Mouse (Mus musculus): Measurements from ENCODE around the gene Hpn. TPM values are rescaled to one million over a fixed set of nuclear protein-coding genes. Genes with fewer than 3 reads are reported as not detected.
A peak's percentile ranks its signal among the peaks of the same experiment; 100 is the strongest.

Hpn gene
- polyA plus RNA-seq, 2 experiments from 2014 or later, result 6.0 to 12.2 TPM

- no peak for ATAC-seq
Measured at GRCm38 (mm10) chr7:31079670-31080069, 35.4 kb downstream of the Hpn start.

GRCm38 (mm10) chr7:31077885-31078445 lies 37.1 kb downstream of the Hpn start:
- ATAC-seq, result peak; percentile 56

GRCm38 (mm10) chr7:31077470-31077869 lies 37.6 kb downstream of the Hpn start:
- ATAC-seq, result no peak

GRCm38 (mm10) chr7:31076492-31076891 lies 38.6 kb downstream of the Hpn start, which contains the start of gene Fxyd3:
TSS of gene Fxyd3 (minus strand) at chr7:31076704.
- ATAC-seq, result no peak

GRCm38 (mm10) chr7:31074713-31075069 lies 40.4 kb downstream of the Hpn start:
- ATAC-seq, result no peak

- ATAC-seq, result no peak
Measured at GRCm38 (mm10) chr7:31074061-31074712, 40.9 kb downstream of the Hpn start.

GRCm38 (mm10) chr7:31073546-31073945 lies 41.5 kb downstream of the Hpn start:
- ATAC-seq, result no peak

- ATAC-seq, result no peak
Measured at GRCm38 (mm10) chr7:31072326-31072725, 42.8 kb downstream of the Hpn start.

GRCm38 (mm10) chr7:31070324-31070723 lies 44.8 kb downstream of the Hpn start:
- no peak for ATAC-seq

GRCm38 (mm10) chr7:31069491-31069890 lies 45.6 kb downstream of the Hpn start:
- no peak for ATAC-seq

- ATAC-seq, result no peak
Measured at GRCm38 (mm10) chr7:31067836-31068235, 47.3 kb downstream of the Hpn start.

GRCm38 (mm10) chr7:31063074-31063560 lies 52.0 kb downstream of the Hpn start:
- no peak for ATAC-seq

- ATAC-seq, result no peak
Measured at GRCm38 (mm10) chr7:31060621-31061010, 54.5 kb downstream of the Hpn start.

GRCm38 (mm10) chr7:31059919-31060620 lies 55.0 kb downstream of the Hpn start:
- no peak for ATAC-seq

GRCm38 (mm10) chr7:31059108-31059507 lies 56.0 kb downstream of the Hpn start, which contains the start of gene Lgi4:
TSS of gene Lgi4 (plus strand) at chr7:31059342.
- ATAC-seq, result peak; percentile 79

- ATAC-seq, result no peak
Measured at GRCm38 (mm10) chr7:31058211-31058610, 56.9 kb downstream of the Hpn start.

GRCm38 (mm10) chr7:31057730-31058129 lies 57.4 kb downstream of the Hpn start:
- ATAC-seq, result no peak

- ATAC-seq, result no peak
Measured at GRCm38 (mm10) chr7:31057071-31057470, 58.0 kb downstream of the Hpn start, which contains the start of gene Fxyd1. TSS of gene Fxyd1 (minus strand) at chr7:31057199.

GRCm38 (mm10) chr7:31056448-31056847 lies 58.6 kb downstream of the Hpn start:
- ATAC-seq, result no peak

- no peak for ATAC-seq
Measured at GRCm38 (mm10) chr7:31055883-31056282, 59.2 kb downstream of the Hpn start.

GRCm38 (mm10) chr7:31055354-31055824 lies 59.7 kb downstream of the Hpn start:
- no peak for ATAC-seq

- ATAC-seq, result no peak
Measured at GRCm38 (mm10) chr7:31054661-31055320, 60.3 kb downstream of the Hpn start.

- ATAC-seq, result no peak
Measured at GRCm38 (mm10) chr7:31053882-31054447, 61.1 kb downstream of the Hpn start.

Measured in CD4-positive, CD25-positive, alpha-beta regulatory T cell, adult 4 months (primary cell).